Mouse (Mus musculus): ENCODE results near the gene Lrrc49. TPM values are rescaled to one million over a fixed set of nuclear protein-coding genes. Genes with fewer than 3 reads are reported as not detected.

Gene Lrrc49
- total and polyA plus RNA-seq, 2 experiments from 2014 or later: 4.9 to 7.2 TPM

DNA sequence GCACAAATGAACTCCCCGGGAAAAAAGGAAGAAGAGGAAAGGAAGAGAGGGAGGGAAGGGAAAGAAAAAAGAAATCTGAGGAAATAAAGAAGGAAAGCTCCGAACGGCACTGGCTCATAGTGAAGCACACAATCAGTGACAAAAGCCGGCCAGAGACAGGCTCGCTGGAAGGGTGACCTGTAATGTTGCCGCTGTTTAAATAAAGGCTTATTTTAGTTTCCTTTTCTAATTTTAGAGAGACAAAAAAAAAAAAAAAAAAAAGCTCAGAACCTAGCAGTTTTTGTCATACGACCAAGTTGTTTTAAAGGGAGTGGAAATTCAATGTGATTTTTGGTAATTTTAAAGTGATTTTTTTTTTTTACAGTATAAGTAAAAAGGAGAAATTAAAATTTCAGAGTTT is 71.6 kb downstream of the Lrrc49 start:
- H3K27me3 ChIP-seq (ENCODE audit: control insufficient read depth, insufficient read depth, low read length): no peaks in the 10 kb centered on the region
- 0 out of 2 replicates have a peak, but pooled peaks have one; percentile 55 for ATAC-seq (ENCODE audit: insufficient read depth, low read depth)
- H3K4me2 ChIP-seq (ENCODE audit: low read depth, low read length): peak overlapping the region; percentile 55
- no peak for TF ChIP-seq CTCF (IDR thresholded peaks at IDR 0.05; ENCODE audit: low read depth)
- TF ChIP-seq EP300 (IDR thresholded peaks at IDR 0.05; ENCODE audit: low read depth): no peak
- H3K36me3 ChIP-seq (replicated peaks; ENCODE audit: control insufficient read depth, insufficient read depth, low read length): no peaks in the 10 kb centered on the region
- H3K9me3 ChIP-seq (replicated peaks; ENCODE audit: control insufficient read depth, low read length): no peaks in the 10 kb centered on the region
- no peak overlapping the region; the same call in 1 of the 2 replicates for H3K9ac ChIP-seq (replicated peaks; ENCODE audit: low read depth, low read length)
- WGBS: 27% methylated on average over 7 of the region's 7 CpGs
- DNase-seq (ENCODE audit: low spot score): peak; percentile 58
- H3K27ac ChIP-seq (ENCODE audit: low read depth): peak overlapping the region; percentile 92
- H3K4me1 ChIP-seq (ENCODE audit: control insufficient read depth, insufficient read depth): peaks cover 6% of the 10 kb centered on the region
- 0 out of 2 replicates have a peak overlapping the region, but pooled peaks have one; percentile 23 for H3K4me3 ChIP-seq (ENCODE audit: low read depth, low read length)

DNA sequence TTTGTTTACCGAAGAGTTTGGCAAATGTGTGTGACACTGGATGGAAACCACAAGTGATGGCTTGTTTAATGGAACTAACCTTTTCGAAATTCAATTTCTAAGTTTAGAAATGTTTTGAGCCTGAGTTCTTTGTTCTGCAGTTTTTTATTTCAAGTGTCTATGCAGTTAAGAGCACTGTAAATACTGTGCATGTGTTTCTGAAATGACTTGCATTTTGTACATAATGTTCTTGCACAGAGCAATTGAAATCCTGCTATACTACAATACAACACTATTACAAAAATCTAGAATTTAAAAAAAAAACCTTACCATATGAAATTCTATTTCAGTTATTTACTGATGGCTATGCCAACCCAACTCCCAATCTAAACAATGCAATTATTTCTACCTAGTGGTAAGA is 75.7 kb downstream of the Lrrc49 start:
- H3K9ac ChIP-seq (replicated peaks; ENCODE audit: low read depth, low read length): no peak overlapping the region
- ATAC-seq (ENCODE audit: insufficient read depth, low read depth): no peak
- H3K27me3 ChIP-seq (ENCODE audit: control insufficient read depth, insufficient read depth, low read length): no peaks in the 10 kb centered on the region
- H3K36me3 ChIP-seq (replicated peaks; ENCODE audit: control insufficient read depth, insufficient read depth, low read length): no peaks in the 10 kb centered on the region
- no peak overlapping the region for H3K4me2 ChIP-seq (ENCODE audit: low read depth, low read length)
- no peak overlapping the region for H3K4me3 ChIP-seq (ENCODE audit: low read depth, low read length)
- no peaks in the 10 kb centered on the region for H3K9me3 ChIP-seq (replicated peaks; ENCODE audit: control insufficient read depth, low read length)
- 86% methylated on average over 2 of the region's 2 CpGs for WGBS
- DNase-seq (ENCODE audit: low spot score): no peak
- no peak overlapping the region for H3K27ac ChIP-seq (ENCODE audit: low read depth)
- H3K4me1 ChIP-seq (ENCODE audit: control insufficient read depth, insufficient read depth): peaks cover 6% of the 10 kb centered on the region
- no peak for TF ChIP-seq EP300 (IDR thresholded peaks at IDR 0.05; ENCODE audit: low read depth)
- no peak for TF ChIP-seq CTCF (IDR thresholded peaks at IDR 0.05; ENCODE audit: low read depth)

DNA sequence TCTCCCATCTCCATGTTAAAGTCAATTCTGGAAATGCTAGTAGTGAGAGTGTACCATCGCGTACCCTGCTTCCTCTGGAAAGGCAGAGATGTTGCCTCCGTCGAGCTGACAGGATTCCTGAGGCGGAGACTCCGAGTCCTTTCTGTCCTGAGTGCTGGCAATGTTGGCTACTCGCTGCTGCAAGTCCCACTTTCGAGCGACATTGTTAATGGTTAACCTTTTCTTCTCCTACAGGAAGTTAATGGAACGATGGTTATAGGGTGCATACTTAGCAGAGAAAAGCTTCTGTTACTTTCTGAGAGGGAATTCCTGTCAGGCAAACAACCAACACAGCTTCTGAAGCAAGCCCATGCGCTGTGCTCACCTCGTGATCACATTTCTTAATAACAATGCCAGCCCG is 77.8 kb downstream of the Lrrc49 start:
- 57% methylated on average over 13 of the region's 13 CpGs for WGBS

DNA sequence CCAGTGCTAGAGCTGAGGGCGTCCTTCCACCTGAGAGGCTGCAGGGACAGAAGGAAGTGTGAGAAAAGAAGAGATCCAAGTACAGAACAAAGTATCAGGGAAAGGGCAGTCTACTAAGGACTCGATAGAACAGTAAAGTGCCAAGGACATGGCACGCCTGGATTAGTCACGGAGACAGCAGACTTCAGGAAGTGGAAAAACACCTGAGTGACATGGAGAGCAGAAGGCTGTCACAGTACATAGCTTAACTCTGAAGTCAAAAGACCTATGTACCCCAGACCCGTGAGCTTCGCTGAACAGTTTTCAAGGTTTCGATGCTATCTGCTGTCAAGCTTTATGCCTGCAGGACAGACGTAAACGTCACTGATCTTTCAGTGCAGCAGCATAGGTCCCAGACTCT is 79.1 kb downstream of the Lrrc49 start:
- H3K36me3 ChIP-seq (replicated peaks; ENCODE audit: control insufficient read depth, insufficient read depth, low read length): no peaks in the 10 kb centered on the region
- ATAC-seq (ENCODE audit: insufficient read depth, low read depth) (no peak), DNase-seq (ENCODE audit: low spot score) (no peak)
- no peak overlapping the region for H3K9ac ChIP-seq (replicated peaks; ENCODE audit: low read depth, low read length)
- no peaks in the 10 kb centered on the region for H3K9me3 ChIP-seq (replicated peaks; ENCODE audit: control insufficient read depth, low read length)
- WGBS: 83% methylated on average over 9 of the region's 9 CpGs
- no peaks in the 10 kb centered on the region for H3K4me1 ChIP-seq (ENCODE audit: control insufficient read depth, insufficient read depth)
- H3K27me3 ChIP-seq (ENCODE audit: control insufficient read depth, insufficient read depth, low read length): no peaks in the 10 kb centered on the region
- H3K27ac ChIP-seq (ENCODE audit: low read depth): no peak overlapping the region
- TF ChIP-seq CTCF (IDR thresholded peaks at IDR 0.05; ENCODE audit: low read depth): no peak
- TF ChIP-seq EP300 (IDR thresholded peaks at IDR 0.05; ENCODE audit: low read depth): no peak
- no peak overlapping the region for H3K4me2 ChIP-seq (ENCODE audit: low read depth, low read length)
- no peak overlapping the region for H3K4me3 ChIP-seq (ENCODE audit: low read depth, low read length)

More for the DNA sequence above, 77.8 kb downstream of the Lrrc49 start:
- H3K9ac ChIP-seq (replicated peaks; ENCODE audit: low read depth, low read length): no peak overlapping the region
- TF ChIP-seq CTCF (IDR thresholded peaks at IDR 0.05; ENCODE audit: low read depth) (no peak), EP300 (IDR thresholded peaks at IDR 0.05; ENCODE audit: low read depth) (no peak)
- H3K4me2 ChIP-seq (ENCODE audit: low read depth, low read length): no peak overlapping the region
- ATAC-seq (ENCODE audit: insufficient read depth, low read depth) (no peak), DNase-seq (ENCODE audit: low spot score) (no peak)
- H3K9me3 ChIP-seq (replicated peaks; ENCODE audit: control insufficient read depth, low read length): no peaks in the 10 kb centered on the region
- no peak overlapping the region for H3K27ac ChIP-seq (ENCODE audit: low read depth)
- H3K36me3 ChIP-seq (replicated peaks; ENCODE audit: control insufficient read depth, insufficient read depth, low read length): no peaks in the 10 kb centered on the region
- no peaks in the 10 kb centered on the region for H3K27me3 ChIP-seq (ENCODE audit: control insufficient read depth, insufficient read depth, low read length)
- no peak overlapping the region for H3K4me3 ChIP-seq (ENCODE audit: low read depth, low read length)
- no peaks in the 10 kb centered on the region for H3K4me1 ChIP-seq (ENCODE audit: control insufficient read depth, insufficient read depth)

DNA sequence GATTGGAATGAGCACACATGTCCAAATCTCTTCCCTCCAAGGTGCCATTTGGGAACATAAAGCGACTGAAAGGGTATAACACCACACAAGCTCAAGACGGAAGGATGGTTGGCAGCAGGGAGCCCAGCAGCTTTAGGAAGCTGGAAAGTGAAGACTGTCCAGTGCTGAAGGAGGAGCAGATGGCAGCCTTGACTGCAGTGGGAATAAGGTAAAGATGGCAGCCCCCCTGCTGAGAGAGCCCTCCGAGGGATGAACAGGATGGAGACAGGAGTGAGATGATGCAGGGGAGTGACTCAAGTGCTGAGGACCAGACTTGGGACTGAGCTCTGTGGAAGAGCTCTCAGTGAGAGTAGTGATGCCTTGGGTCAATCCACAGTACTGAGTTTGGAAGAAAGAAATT is 79.9 kb downstream of the Lrrc49 start:
- H3K4me3 ChIP-seq (ENCODE audit: low read depth, low read length): no peak overlapping the region
- TF ChIP-seq CTCF (IDR thresholded peaks at IDR 0.05; ENCODE audit: low read depth): no peak
- TF ChIP-seq EP300 (IDR thresholded peaks at IDR 0.05; ENCODE audit: low read depth): no peak
- no peak overlapping the region for H3K27ac ChIP-seq (ENCODE audit: low read depth)
- 81% methylated on average over 3 of the region's 3 CpGs for WGBS
- no peak overlapping the region for H3K9ac ChIP-seq (replicated peaks; ENCODE audit: low read depth, low read length)
- no peaks in the 10 kb centered on the region for H3K9me3 ChIP-seq (replicated peaks; ENCODE audit: control insufficient read depth, low read length)
- H3K4me1 ChIP-seq (ENCODE audit: control insufficient read depth, insufficient read depth): no peaks in the 10 kb centered on the region
- no peak overlapping the region for H3K4me2 ChIP-seq (ENCODE audit: low read depth, low read length)
- no peak for ATAC-seq (ENCODE audit: insufficient read depth, low read depth)
- no peaks in the 10 kb centered on the region for H3K36me3 ChIP-seq (replicated peaks; ENCODE audit: control insufficient read depth, insufficient read depth, low read length)
- no peaks in the 10 kb centered on the region for H3K27me3 ChIP-seq (ENCODE audit: control insufficient read depth, insufficient read depth, low read length)
- DNase-seq (ENCODE audit: low spot score): no peak

DNA sequence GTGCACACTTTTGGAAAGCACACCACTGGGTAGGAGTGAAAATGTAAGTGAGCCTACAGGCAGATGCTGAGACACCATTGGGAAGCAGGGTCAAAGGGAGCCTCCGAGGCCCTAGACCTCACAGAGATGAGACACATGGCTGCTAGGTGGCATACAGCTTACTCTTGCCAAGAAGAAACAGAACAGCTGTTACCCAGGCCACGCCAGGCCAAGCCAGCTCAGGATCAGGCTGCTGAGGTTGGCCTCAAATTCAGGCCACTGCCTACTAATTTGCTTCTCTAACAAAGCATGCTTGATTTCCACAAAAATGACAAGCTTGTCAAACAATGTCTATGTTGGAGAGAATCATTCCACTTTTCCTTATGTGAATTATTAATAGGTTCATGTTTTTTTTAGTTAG is 83.0 kb downstream of the Lrrc49 start:
- no peak for ATAC-seq (ENCODE audit: insufficient read depth, low read depth)
- H3K4me3 ChIP-seq (ENCODE audit: low read depth, low read length): no peak overlapping the region
- DNase-seq (ENCODE audit: low spot score): no peak
- no peaks in the 10 kb centered on the region for H3K36me3 ChIP-seq (replicated peaks; ENCODE audit: control insufficient read depth, insufficient read depth, low read length)
- no peak overlapping the region for H3K4me2 ChIP-seq (ENCODE audit: low read depth, low read length)
- no peaks in the 10 kb centered on the region for H3K4me1 ChIP-seq (ENCODE audit: control insufficient read depth, insufficient read depth)
- TF ChIP-seq EP300 (IDR thresholded peaks at IDR 0.05; ENCODE audit: low read depth) (no peak), CTCF (IDR thresholded peaks at IDR 0.05; ENCODE audit: low read depth) (no peak)
- no peaks in the 10 kb centered on the region for H3K27me3 ChIP-seq (ENCODE audit: control insufficient read depth, insufficient read depth, low read length)
- no peaks in the 10 kb centered on the region for H3K9me3 ChIP-seq (replicated peaks; ENCODE audit: control insufficient read depth, low read length)
- H3K27ac ChIP-seq (ENCODE audit: low read depth): no peak overlapping the region
- WGBS: 70% methylated on average over 2 of the region's 2 CpGs
- no peak overlapping the region for H3K9ac ChIP-seq (replicated peaks; ENCODE audit: low read depth, low read length)
